Mouse (Mus musculus): Measurements from ENCODE around the gene Glb1.

- no peak for TF ChIP-seq MAX (IDR thresholded peaks at IDR 0.05; ENCODE audit: low read length)
- TF ChIP-seq POLR2A (IDR thresholded peaks at IDR 0.05; ENCODE audit: control insufficient read depth in 1 of 2, insufficient read depth in 1 of 2, low read depth in 1 of 2, low read length in 2 of 2, poor library complexity in 1 of 2), result no peak
- TF ChIP-seq EP300 (IDR thresholded peaks at IDR 0.05; ENCODE audit: low read depth in 1 of 2, low read length in 2 of 2), result no peak
- TF ChIP-seq ZMIZ1 (IDR thresholded peaks at IDR 0.05; ENCODE audit: low read depth, low read length), result no peak
- TF ChIP-seq TAL1 (IDR thresholded peaks at IDR 0.05; ENCODE audit: low read length), result no peak
- no peak for TF ChIP-seq CTCF (IDR thresholded peaks at IDR 0.05 in 2 of 3, conservative IDR thresholded peaks at IDR 0.05 in 1 of 3; ENCODE audit: control insufficient read depth in 1 of 3, insufficient read depth in 1 of 3, low read depth in 2 of 3, low read length in 3 of 3, poor library complexity in 1 of 3, severe bottlenecking in 1 of 3)
- no peak for TF ChIP-seq NRF1 (IDR thresholded peaks at IDR 0.05; ENCODE audit: insufficient read depth, low read depth, low read length, poor library complexity, severe bottlenecking)
- TF ChIP-seq CHD2 (IDR thresholded peaks at IDR 0.05; ENCODE audit: low read length), result no peak
- no peak for TF ChIP-seq ELF1 (IDR thresholded peaks at IDR 0.05; ENCODE audit: low read depth, low read length)
- no peak for TF ChIP-seq ETS1 (IDR thresholded peaks at IDR 0.05; ENCODE audit: low read depth, low read length)
Observed at GRCm38 (mm10) chr9:114487481-114488258, 86.8 kb downstream of the Glb1 start.

Data from MEL (cell line).